8 mouse cellular contexts compared by ENCODE assay signal in the genomic region with DNA sequence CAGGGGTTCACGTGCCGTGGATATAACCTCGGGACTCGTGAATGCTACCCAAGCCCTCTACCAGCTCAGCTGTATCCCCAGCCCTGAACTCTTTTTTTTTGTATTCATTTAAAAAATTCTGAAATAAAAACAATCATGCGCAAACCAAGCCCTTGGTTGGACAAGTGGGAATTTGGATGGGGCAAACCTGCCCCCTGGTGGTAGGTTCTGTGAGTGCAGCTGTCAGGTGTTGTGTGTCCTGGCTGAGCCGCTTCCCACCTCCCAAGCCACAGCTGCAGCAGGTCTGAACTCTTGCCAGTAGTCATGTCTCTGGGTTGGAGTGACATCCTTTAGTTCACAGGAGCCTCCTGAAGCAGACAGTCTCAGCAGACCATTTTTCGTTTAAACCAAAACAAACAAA. TPM values are rescaled to one million over a fixed set of nuclear protein-coding genes. Genes with fewer than 3 reads are reported as not detected.
DNase-seq lines count a peak whose midpoint lies in the region; ATAC-seq and TF ChIP-seq lines count a peak whose summit lies in the region.

No protein-coding gene starts in this region.

- TF ChIP-seq EP300 in heart, adult 2 months (IDR thresholded peaks at IDR 0.05; ENCODE audit: insufficient read depth, low read depth, low read length), result peak; percentile 92

- no peak overlapping the region for H3K4me2 ChIP-seq in heart, embryonic 11.5 days

- ATAC-seq in heart, embryonic 11.5 days (replicated peaks; ENCODE audit: insufficient number of reproducible peaks, low FRiP score, low TSS enrichment), result no peak
- peak; percentile 56 for ATAC-seq in megakaryocyte progenitor cell, adult 5-6 weeks (replicated peaks; ENCODE audit: poor library complexity)

- peak; percentile 93 for TF ChIP-seq CTCF in heart, adult 2 months (IDR thresholded peaks at IDR 0.05)

- H3K27me3 ChIP-seq in heart, embryonic 11.5 days (ENCODE audit: control insufficient read depth, insufficient read depth, low read length), result no peaks in the 10 kb centered on the region
- H3K27me3 ChIP-seq in heart, adult 2 months (ENCODE audit: control insufficient read depth, insufficient read depth, low read length), result no peaks in the 10 kb centered on the region

- H3K9me3 ChIP-seq in heart, embryonic 11.5 days (replicated peaks; ENCODE audit: control insufficient read depth, low read length), result no peaks in the 10 kb centered on the region; the same call in 1 of the 2 replicates

- 0 out of 2 replicates have a peak, but pooled peaks have one; percentile 17 for TF ChIP-seq POLR2A in heart, adult 2 months (IDR thresholded peaks at IDR 0.05; ENCODE audit: insufficient read depth, low read depth, low read length)

- peak; percentile 65 to 89 for DNase-seq in heart, adult 18-20 months
- DNase-seq in Muller cell, postnatal 12 days (ENCODE audit: inconsistent ontology term), result peak; percentile 76
- DNase-seq in cerebellum, postnatal 10 days, result peak; percentile 86 to 92
- peak; percentile 67 to 83 for DNase-seq in heart, adult 2 months
- DNase-seq in layer of hippocampus, adult 9-10 months (ENCODE audit: low spot score), result peak; percentile 46
- DNase-seq in spleen, postnatal 36 days (ENCODE audit: low spot score in 2 of 2), result peak; percentile 44 to 66

- H3K4me1 ChIP-seq in heart, embryonic 11.5 days (ENCODE audit: control insufficient read depth, insufficient read depth, low read length), result peaks cover 24% of the 10 kb centered on the region
- H3K4me1 ChIP-seq in heart, adult 2 months (ENCODE audit: control insufficient read depth, insufficient read depth, low read length), result peaks cover 3% of the 10 kb centered on the region

- intact Hi-C loops in heart, adult 2 months (cut with DNase I), result loop anchor here (1.0 to 2.0 kb wide), 2 partner anchors 43 to 65 kb away; no protein-coding TSS in a partner anchor

- no peak overlapping the region; the same call in 1 of the 2 replicates for H3K27ac ChIP-seq in heart, embryonic 11.5 days (ENCODE audit: low read depth, low read length)
- no peak overlapping the region; the same call in 1 of the 2 replicates for H3K27ac ChIP-seq in heart, adult 2 months

- no peaks in the 10 kb centered on the region for H3K79me2 ChIP-seq in heart, adult 2 months (replicated peaks; ENCODE audit: control insufficient read depth, insufficient read depth, low read length)

- no peak overlapping the region for H3K4me3 ChIP-seq in heart, embryonic 11.5 days (ENCODE audit: low read depth, low read length)
- no peak overlapping the region for H3K4me3 ChIP-seq in heart, adult 2 months

- no peak overlapping the region for H3K9ac ChIP-seq in heart, embryonic 11.5 days (ENCODE audit: low read depth, low read length)
- H3K9ac ChIP-seq in heart, adult 2 months (ENCODE audit: low read depth, low read length), result no peak overlapping the region

- no peaks in the 10 kb centered on the region for H3K36me3 ChIP-seq in heart, embryonic 11.5 days (ENCODE audit: control insufficient read depth, insufficient read depth, low read length)
- no peaks in the 10 kb centered on the region for H3K36me3 ChIP-seq in heart, adult 2 months (ENCODE audit: control insufficient read depth, insufficient read depth, low read length)

- WGBS in heart, embryonic 11.5 days (ENCODE audit: insufficient replicate concordance), result 22% methylated on average over 7 of the region's 7 CpGs
- 18% methylated on average over 7 of the region's 7 CpGs for WGBS in heart, adult 2 months

RNA-seq across cellular contexts. Expression of gene Pdik1l, which starts 4.4 kb away (rescaled TPM):
- total RNA-seq in heart, adult 18-20 months (2021), result 1 to 10 TPM; 4.8 to 8.0 TPM
- polyA plus RNA-seq in heart, embryonic 11.5 days (2014; fragmentation: Nextera tagmentation; extraction: Ambion mirVana), result 13.7 and 16.3 TPM in 2 replicates
- 1 to 10 TPM; 5.3 to 7.6 TPM for total RNA-seq in heart, adult 2 months (2021)
- polyA plus RNA-seq in heart, adult 2 months (2012; rRNA removed), result 1.00 and 4.0 TPM in 2 replicates
- 23.4 and 25.9 TPM in 2 replicates for total RNA-seq in megakaryocyte progenitor cell, adult 5-6 weeks (2015)
- 32.7 and 34.0 TPM in 2 replicates for total RNA-seq in megakaryocyte progenitor cell, adult 5-6 weeks (2017)

RNA-seq across cellular contexts. Expression of gene Trim63, which starts 22.9 kb away (rescaled TPM):
- total RNA-seq in heart, adult 18-20 months (2021), result 100 to 1,000 TPM; 195 to 199 TPM
- polyA plus RNA-seq in heart, embryonic 11.5 days (2014; fragmentation: Nextera tagmentation; extraction: Ambion mirVana), result 21.6 and 22.1 TPM in 2 replicates
- total RNA-seq in heart, adult 2 months (2021), result 100 to 1,000 TPM; 209 to 210 TPM
- 142 and 215 TPM in 2 replicates for polyA plus RNA-seq in heart, adult 2 months (2012; rRNA removed)
- total RNA-seq in megakaryocyte progenitor cell, adult 5-6 weeks (2015), result not detected in 2 replicates
- not detected in 2 replicates for total RNA-seq in megakaryocyte progenitor cell, adult 5-6 weeks (2017)

RNA-seq across cellular contexts. Expression of gene Grrp1, which starts 38.2 kb away (rescaled TPM):
- 1 to 10 TPM; 5.1 to 6.3 TPM for total RNA-seq in heart, adult 18-20 months (2021)
- polyA plus RNA-seq in heart, embryonic 11.5 days (2014; fragmentation: Nextera tagmentation; extraction: Ambion mirVana), result 3.7 and 4.4 TPM in 2 replicates
- 1 to 10 TPM; 5.2 to 5.7 TPM for total RNA-seq in heart, adult 2 months (2021)
- polyA plus RNA-seq in heart, adult 2 months (2012; rRNA removed), result 10.0 and 11.0 TPM in 2 replicates
- total RNA-seq in megakaryocyte progenitor cell, adult 5-6 weeks (2015), result not detected in 2 replicates
- total RNA-seq in megakaryocyte progenitor cell, adult 5-6 weeks (2017), result not detected in 2 replicates

RNA-seq across cellular contexts. Expression of gene Gm30191, which starts 45.3 kb away (rescaled TPM):
- total RNA-seq in heart, adult 18-20 months (2021), result not detected
- not detected in 2 replicates for polyA plus RNA-seq in heart, embryonic 11.5 days (2014; fragmentation: Nextera tagmentation; extraction: Ambion mirVana)
- total RNA-seq in heart, adult 2 months (2021), result not detected
- not detected in 2 replicates for polyA plus RNA-seq in heart, adult 2 months (2012; rRNA removed)
- total RNA-seq in megakaryocyte progenitor cell, adult 5-6 weeks (2015), result not detected in 2 replicates
- not detected in 2 replicates for total RNA-seq in megakaryocyte progenitor cell, adult 5-6 weeks (2017)

RNA-seq across cellular contexts. Expression of gene Zfp593, which starts 46.7 kb away (rescaled TPM):
- 1 to 10 TPM; 3.3 to 3.6 TPM for total RNA-seq in heart, adult 18-20 months (2021)
- 11.5 and 12.4 TPM in 2 replicates for polyA plus RNA-seq in heart, embryonic 11.5 days (2014; fragmentation: Nextera tagmentation; extraction: Ambion mirVana)
- total RNA-seq in heart, adult 2 months (2021), result 1 to 10 TPM; 3.3 to 4.3 TPM
- 2.8 and 2.9 TPM in 2 replicates for polyA plus RNA-seq in heart, adult 2 months (2012; rRNA removed)
- total RNA-seq in megakaryocyte progenitor cell, adult 5-6 weeks (2015), result 11.7 and 11.8 TPM in 2 replicates
- total RNA-seq in megakaryocyte progenitor cell, adult 5-6 weeks (2017), result 12.5 and 12.7 TPM in 2 replicates

Comparison
In these comparisons a context has a peak if more than half of its experiments do, and no peak if none do; other contexts are left out.
1. RNA of gene Trim63, which starts 22.9 kb away (total RNA-seq): 209 to 210 TPM in heart, adult 2 months and 195 to 199 TPM in heart, adult 18-20 months; not detected in megakaryocyte progenitor cell, adult 5-6 weeks; every median in the first group is over 100 times any median in the second.
2. RNA of gene Grrp1, which starts 38.2 kb away (total RNA-seq): 5.1 to 6.3 TPM in heart, adult 18-20 months and 5.2 to 5.7 TPM in heart, adult 2 months; not detected in megakaryocyte progenitor cell, adult 5-6 weeks; every median in the first group is over 4 times any median in the second.
3. Peak in every context shown above with its lines, with median percentiles within 50 percentile points of each other: DNase-seq.